Comparison of ENCODE assay signal across 8 mouse cellular contexts in the genomic region with DNA sequence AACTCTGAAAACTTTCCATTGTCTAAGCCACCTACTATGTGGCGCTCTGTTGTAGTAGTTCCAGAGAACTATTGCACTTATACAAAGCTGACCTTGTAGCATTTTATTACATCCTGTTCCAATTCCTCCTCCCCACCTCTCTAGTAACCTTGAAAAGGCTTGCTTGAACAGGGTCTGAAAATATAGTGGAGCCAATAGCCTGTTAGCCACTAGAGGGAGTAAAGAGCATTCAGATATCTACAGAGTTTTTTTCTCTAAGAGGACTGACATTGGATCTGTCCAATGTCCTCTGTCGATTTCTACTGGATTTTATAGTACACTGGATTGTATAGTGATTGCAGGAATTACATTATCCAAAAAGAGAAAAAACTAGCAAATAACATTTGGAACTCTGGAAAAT. TPM values are rescaled to one million over a fixed set of nuclear protein-coding genes. Genes with fewer than 3 reads are reported as not detected.
DNase-seq lines count a peak whose midpoint lies in the region; ATAC-seq and TF ChIP-seq lines count a peak whose summit lies in the region.

No protein-coding gene starts in this region.

- no peak for ATAC-seq in heart, embryonic 11.5 days (replicated peaks; ENCODE audit: insufficient number of reproducible peaks, low FRiP score, low TSS enrichment)
- peak; percentile 56; the same call in 1 of the 2 replicates for ATAC-seq in neural tube, embryonic 12.5 days (ENCODE audit: low FRiP score, low read depth)
- 0 out of 2 replicates have a peak, but pooled peaks have one; percentile 23 for ATAC-seq in forebrain, embryonic 15.5 days (replicated peaks)

- no peak for TF ChIP-seq EP300 in heart, adult 2 months (IDR thresholded peaks at IDR 0.05; ENCODE audit: insufficient read depth, low read depth, low read length)

- H3K4me2 ChIP-seq in heart, embryonic 11.5 days: no peak overlapping the region
- H3K4me2 ChIP-seq in neural tube, embryonic 12.5 days (replicated peaks): no peak overlapping the region
- no peak overlapping the region for H3K4me2 ChIP-seq in forebrain, embryonic 15.5 days (replicated peaks)

- H3K36me3 ChIP-seq in heart, adult 2 months (ENCODE audit: control insufficient read depth, insufficient read depth, low read length): no peaks in the 10 kb centered on the region
- H3K36me3 ChIP-seq in heart, embryonic 11.5 days (ENCODE audit: control insufficient read depth, insufficient read depth, low read length): no peaks in the 10 kb centered on the region
- no peaks in the 10 kb centered on the region for H3K36me3 ChIP-seq in neural tube, embryonic 12.5 days
- no peaks in the 10 kb centered on the region for H3K36me3 ChIP-seq in forebrain, embryonic 15.5 days
- H3K36me3 ChIP-seq in splenic B cell, adult 2 months (ENCODE audit: control insufficient read depth, insufficient read depth, low read length, poor library complexity, severe bottlenecking): no peaks in the 10 kb centered on the region

- WGBS in heart, adult 2 months: 30% methylated on average over 2 of the region's 2 CpGs
- 31% methylated on average over 2 of the region's 2 CpGs for WGBS in heart, embryonic 11.5 days (ENCODE audit: insufficient replicate concordance)
- WGBS in neural tube, embryonic 12.5 days: 36% methylated on average over 2 of the region's 2 CpGs
- WGBS in forebrain, embryonic 15.5 days: 27% methylated on average over 2 of the region's 2 CpGs

- no peak overlapping the region for H3K4me3 ChIP-seq in heart, adult 2 months
- H3K4me3 ChIP-seq in heart, embryonic 11.5 days (ENCODE audit: low read depth, low read length): no peak overlapping the region
- no peak overlapping the region for H3K4me3 ChIP-seq in neural tube, embryonic 12.5 days
- H3K4me3 ChIP-seq in forebrain, embryonic 15.5 days: no peak overlapping the region

- no peak overlapping the region for H3K9ac ChIP-seq in heart, adult 2 months (ENCODE audit: low read depth, low read length)
- no peak overlapping the region for H3K9ac ChIP-seq in heart, embryonic 11.5 days (ENCODE audit: low read depth, low read length)
- H3K9ac ChIP-seq in neural tube, embryonic 12.5 days: no peak overlapping the region
- H3K9ac ChIP-seq in forebrain, embryonic 15.5 days (replicated peaks): no peak overlapping the region

- no peaks in the 10 kb centered on the region for H3K27me3 ChIP-seq in heart, adult 2 months (ENCODE audit: control insufficient read depth, insufficient read depth, low read length)
- H3K27me3 ChIP-seq in heart, embryonic 11.5 days (ENCODE audit: control insufficient read depth, insufficient read depth, low read length): no peaks in the 10 kb centered on the region
- no peaks in the 10 kb centered on the region for H3K27me3 ChIP-seq in neural tube, embryonic 12.5 days (replicated peaks)
- H3K27me3 ChIP-seq in forebrain, embryonic 15.5 days: 0 out of 2 replicates have a peak, but pooled peaks cover 2% of the 10 kb centered on the region
- no peaks in the 10 kb centered on the region; the same call in 1 of the 2 replicates for H3K27me3 ChIP-seq in splenic B cell, adult 2 months (ENCODE audit: control insufficient read depth, insufficient read depth, low read length, poor library complexity, severe bottlenecking)

- H3K27ac ChIP-seq in heart, adult 2 months: no peak overlapping the region
- no peak overlapping the region for H3K27ac ChIP-seq in heart, embryonic 11.5 days (ENCODE audit: low read depth, low read length)
- no peak overlapping the region for H3K27ac ChIP-seq in neural tube, embryonic 12.5 days
- H3K27ac ChIP-seq in forebrain, embryonic 15.5 days (replicated peaks): no peak overlapping the region

- DNase-seq in heart, adult 2 months: no peak
- DNase-seq in neural tube, embryonic 10.5 days (ENCODE audit: extremely low spot score, low spot score): no peak
- DNase-seq in splenic B cell, adult 2 months (ENCODE audit: low read depth, low spot score): peak; percentile 67
- no peak for DNase-seq in MN1 (ENCODE audit: low spot score)
- no peak for DNase-seq in heart, adult 9 months (ENCODE audit: low spot score in 2 of 2)

- intact Hi-C loops in heart, adult 2 months (cut with DNase I): no loop called here

- H3K4me1 ChIP-seq in heart, adult 2 months (ENCODE audit: control insufficient read depth, insufficient read depth, low read length): no peaks in the 10 kb centered on the region
- H3K4me1 ChIP-seq in heart, embryonic 11.5 days (ENCODE audit: control insufficient read depth, insufficient read depth, low read length): no peaks in the 10 kb centered on the region
- H3K4me1 ChIP-seq in neural tube, embryonic 12.5 days: no peaks in the 10 kb centered on the region
- H3K4me1 ChIP-seq in forebrain, embryonic 15.5 days: no peaks in the 10 kb centered on the region

- TF ChIP-seq CTCF in heart, adult 2 months (IDR thresholded peaks at IDR 0.05): peak; percentile 63

- TF ChIP-seq POLR2A in heart, adult 2 months (IDR thresholded peaks at IDR 0.05; ENCODE audit: insufficient read depth, low read depth, low read length): no peak

- no peaks in the 10 kb centered on the region for H3K79me2 ChIP-seq in heart, adult 2 months (replicated peaks; ENCODE audit: control insufficient read depth, insufficient read depth, low read length)

- no peaks in the 10 kb centered on the region for H3K9me3 ChIP-seq in heart, embryonic 11.5 days (replicated peaks; ENCODE audit: control insufficient read depth, low read length)
- no peaks in the 10 kb centered on the region for H3K9me3 ChIP-seq in neural tube, embryonic 12.5 days
- no peaks in the 10 kb centered on the region for H3K9me3 ChIP-seq in forebrain, embryonic 15.5 days

RNA-seq across cellular contexts. Expression of a gene that starts 6.9 kb away (rescaled TPM):
- total RNA-seq in heart, adult 2 months (2021): 1 to 10 TPM in 1 of 2 experiments, under 1 TPM in 1; 0.59 to 1.0 TPM
- polyA plus RNA-seq in heart, adult 2 months (2012; rRNA removed): 0.20 and 1.1 TPM in 2 replicates
- 0.79 and 2.6 TPM in 2 replicates for polyA plus RNA-seq in heart, embryonic 11.5 days (2014; fragmentation: Nextera tagmentation; extraction: Ambion mirVana)
- 1.7 and 2.2 TPM in 2 replicates for polyA plus RNA-seq in neural tube, embryonic 12.5 days (2016; fragmentation: Nextera tagmentation; extraction: Ambion mirVana)
- 0.43 and 1.2 TPM in 2 replicates for polyA plus RNA-seq in forebrain, embryonic 15.5 days (2015; fragmentation: Nextera tagmentation; extraction: Ambion mirVana)

RNA-seq across cellular contexts. Expression of a gene that starts 7.2 kb away (rescaled TPM):
- total RNA-seq in heart, adult 2 months (2021): under 1 TPM; 0.52 to 0.60 TPM
- 0.16 and 0.41 TPM in 2 replicates for polyA plus RNA-seq in heart, adult 2 months (2012; rRNA removed)
- polyA plus RNA-seq in heart, embryonic 11.5 days (2014; fragmentation: Nextera tagmentation; extraction: Ambion mirVana): 0.42 and 0.61 TPM in 2 replicates
- 0.88 and 0.98 TPM in 2 replicates for polyA plus RNA-seq in neural tube, embryonic 12.5 days (2016; fragmentation: Nextera tagmentation; extraction: Ambion mirVana)
- 0.49 and 0.51 TPM in 2 replicates for polyA plus RNA-seq in forebrain, embryonic 15.5 days (2015; fragmentation: Nextera tagmentation; extraction: Ambion mirVana)
